Mouse (Mus musculus) gastrocnemius, postnatal 4 days (tissue): ENCODE results near the gene Dmbx1. TPM values are rescaled to one million over a fixed set of nuclear protein-coding genes. Genes with fewer than 3 reads are reported as not detected.

ENCODE experiments used
- DNase-seq, 2 experiments: peaks; one replicate each; pipeline ENCODE4 v3.0.0; 2021 to 2022; ENCODE audit warnings: low spot score in 2 of 2, mixed read lengths in 2 of 2
- long read RNA-seq, 2 experiments: library from polyadenylated mRNA; stranded (forward); transcript quantifications; one replicate each; pipeline ENCODE4 v2.0.0; 2021
- total RNA-seq, 2 experiments: library from RNA; stranded (reverse); gene quantifications; 2 replicates each; pipeline ENCODE4 v1.2.3; 2021

Gene Dmbx1
- total RNA-seq: not detected
- long read RNA-seq, experiment 1: 0 reads
- long read RNA-seq, experiment 2: 0 reads

- no peak for DNase-seq
These were observed at the start of gene Dmbx1 for GRCm38 (mm10) chr4:115939295-115940102. Gene Dmbx1, minus strand, starts transcription at chr4:115939926.

- no peak for DNase-seq
These were observed 49.7 kb upstream of the Dmbx1 start for GRCm38 (mm10) chr4:115989382-115989781.

- no peak for DNase-seq
These were observed 48.3 kb upstream of the Dmbx1 start for GRCm38 (mm10) chr4:115987858-115988530.

- DNase-seq: no peak
These were observed 47.7 kb upstream of the Dmbx1 start for GRCm38 (mm10) chr4:115987436-115987835.

DNA sequence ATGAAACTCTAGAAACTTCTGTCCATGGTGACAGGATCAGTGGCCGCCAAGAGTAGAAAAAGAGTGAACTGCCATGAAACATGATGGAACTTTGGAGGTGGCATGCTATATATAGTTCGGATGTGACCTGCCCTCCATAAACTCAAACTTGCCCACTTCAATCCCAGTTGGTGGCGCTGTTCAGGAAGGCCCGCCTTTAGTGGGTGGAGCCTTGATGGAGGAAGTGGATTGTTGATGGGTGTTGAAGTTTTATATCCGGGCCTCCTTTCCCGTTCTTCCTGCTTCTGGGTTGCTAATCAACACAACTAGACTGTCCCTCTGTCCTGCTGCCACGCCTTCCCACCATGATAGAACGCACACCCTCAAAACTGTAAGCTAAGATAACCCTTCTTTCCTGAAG is 45.2 kb upstream of the Dmbx1 start:
- no peak for DNase-seq

DNA sequence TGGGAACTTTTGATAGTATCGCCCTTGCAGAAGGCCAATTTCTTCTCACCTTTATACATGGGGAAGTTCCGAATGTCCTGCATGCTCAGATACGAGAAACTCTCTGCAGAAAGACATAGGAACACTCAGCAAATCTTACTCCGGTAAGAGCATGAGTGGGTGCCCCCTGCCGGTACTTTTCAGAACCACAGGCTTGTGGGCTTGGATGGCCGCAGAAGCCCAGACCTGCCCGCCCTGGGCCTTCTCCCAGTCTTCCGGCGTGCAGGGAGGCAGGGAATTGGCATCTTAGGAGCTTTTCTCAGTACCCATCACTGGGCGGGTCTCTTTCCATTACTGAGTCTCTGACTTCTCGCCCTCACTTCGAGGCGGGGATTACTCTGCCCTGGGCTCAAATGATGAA is 44.4 kb upstream of the Dmbx1 start:
- DNase-seq: peak; percentile 72 to 79

DNA sequence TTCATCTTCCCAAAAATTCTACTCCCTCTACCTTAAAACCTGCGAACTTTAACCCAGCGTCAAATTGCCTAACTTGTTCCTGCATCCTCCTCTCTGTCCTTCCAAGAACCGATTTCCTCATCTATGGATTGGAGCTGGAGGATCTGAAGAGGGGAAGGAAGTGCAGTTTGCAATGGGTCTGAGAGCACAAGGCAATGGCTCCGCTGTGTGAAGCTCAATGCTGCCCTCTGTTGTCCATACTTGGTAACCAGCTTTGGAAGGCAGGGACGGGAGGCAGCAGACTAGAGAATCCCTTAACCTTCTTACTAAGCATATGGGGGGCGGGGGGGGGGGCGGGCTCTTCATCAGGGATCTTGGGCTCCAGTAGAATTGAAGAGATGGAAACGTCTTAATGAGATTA is 41.0 kb upstream of the Dmbx1 start:
- DNase-seq: peak in 1 of 2 experiments; percentile 52

DNA sequence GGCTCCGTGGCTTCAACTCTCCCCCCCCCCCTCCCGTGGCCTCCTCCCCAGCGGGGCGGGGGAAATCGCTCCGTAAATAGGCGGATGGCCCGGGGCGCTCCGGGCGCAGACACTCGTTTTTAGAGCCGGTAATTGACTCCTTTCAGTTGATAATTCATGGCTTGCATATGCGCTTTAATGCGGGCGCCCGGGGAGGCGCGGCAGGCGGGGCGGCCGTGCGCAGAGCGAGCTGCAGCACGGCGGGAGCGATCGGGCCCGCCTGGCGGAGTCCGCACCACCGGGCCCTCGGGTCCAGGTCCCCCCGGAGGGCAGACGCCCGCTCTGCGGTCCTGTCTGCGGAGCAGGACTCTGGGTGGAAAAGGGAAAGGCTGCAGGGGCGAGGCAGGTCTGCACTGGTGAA is 39.7 kb upstream of the Dmbx1 start:
- DNase-seq: no peak

GRCm38 (mm10) chr4:115978911-115979310 is 39.2 kb upstream of the Dmbx1 start:
- no peak for DNase-seq

DNA sequence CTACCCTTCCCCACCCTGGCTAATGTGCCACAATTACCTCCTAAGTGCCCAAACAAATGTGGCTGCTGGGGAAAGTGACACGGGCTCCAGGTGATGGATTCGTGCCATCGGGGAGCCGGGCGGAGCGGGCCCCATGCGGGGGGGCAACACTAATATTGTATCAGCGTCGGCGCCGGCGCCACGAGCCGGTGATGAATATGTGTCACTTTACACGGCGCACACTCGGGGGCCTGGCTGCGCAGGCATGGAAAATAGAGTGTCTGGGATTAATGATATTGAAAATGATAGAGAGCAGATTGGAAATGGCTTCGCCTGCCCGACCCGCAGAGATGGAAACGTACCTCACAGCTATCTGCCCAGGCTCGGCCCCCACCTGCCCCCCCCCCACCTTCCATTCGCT is 32.8 kb upstream of the Dmbx1 start:
- no peak for DNase-seq

DNA sequence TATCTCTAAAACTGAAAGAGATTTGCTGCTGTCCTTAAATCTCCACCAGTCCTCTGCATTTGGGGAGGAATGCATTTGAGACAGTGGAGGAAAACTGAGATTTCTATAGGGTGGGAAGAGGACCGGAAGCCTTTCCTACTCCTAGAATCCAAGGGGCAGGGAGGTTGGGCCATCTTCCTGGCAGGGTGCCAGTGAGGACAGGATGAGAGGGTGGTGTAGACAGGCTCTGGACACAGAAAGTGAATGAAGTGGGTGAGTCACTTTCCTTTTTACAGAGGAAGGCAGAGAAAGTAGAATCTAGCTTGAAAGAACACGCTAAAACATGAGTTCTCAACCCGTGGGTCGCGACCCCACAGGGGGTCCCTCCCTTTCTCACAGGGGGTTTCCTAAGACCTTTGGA is 24.7 kb upstream of the Dmbx1 start:
- DNase-seq: no peak

DNA sequence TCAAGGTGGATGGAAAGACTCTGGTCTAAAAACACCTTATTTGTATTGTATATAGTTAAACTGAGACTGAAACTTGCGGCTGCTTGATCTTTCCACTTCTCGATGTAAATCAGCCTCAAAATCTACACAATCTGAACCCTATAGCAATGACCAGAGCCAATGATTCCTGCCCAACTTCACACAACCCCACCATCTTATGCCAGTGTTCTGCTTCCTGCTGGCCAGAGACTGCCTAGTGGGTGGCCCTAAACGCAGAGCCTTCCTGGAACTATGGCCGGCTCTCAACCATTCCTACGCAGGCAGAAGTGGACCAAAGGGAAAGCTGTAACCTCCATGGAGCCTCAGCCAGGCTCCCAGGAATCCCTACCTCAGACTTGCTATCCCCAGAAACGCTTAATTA is 24.0 kb upstream of the Dmbx1 start:
- DNase-seq: no peak

GRCm38 (mm10) chr4:115962671-115963412 is 23.1 kb upstream of the Dmbx1 start:
- DNase-seq: peak in 1 of 2 experiments; percentile 34

- DNase-seq: no peak
These were observed 22.3 kb upstream of the Dmbx1 start for GRCm38 (mm10) chr4:115961991-115962390.

DNA sequence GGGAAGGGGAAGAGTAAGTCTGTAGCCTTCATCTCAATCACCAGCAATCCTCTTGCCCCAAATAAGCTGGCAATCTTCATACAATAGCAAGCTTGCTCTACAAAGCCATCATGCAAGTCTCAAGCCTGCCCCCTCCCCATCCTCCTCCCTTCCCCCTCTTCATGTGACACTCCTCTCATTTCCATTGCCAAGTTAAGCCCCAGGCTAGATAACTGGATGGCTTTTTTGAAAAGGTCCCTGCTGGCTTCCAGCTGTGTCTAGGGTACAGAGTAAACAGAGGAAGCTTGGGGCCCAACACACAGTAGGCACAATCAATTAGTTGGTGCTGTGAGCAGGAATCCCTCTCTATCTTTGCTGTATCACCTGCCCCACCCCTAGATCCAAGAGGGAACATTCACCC is 19.8 kb upstream of the Dmbx1 start:
- no peak for DNase-seq

DNA sequence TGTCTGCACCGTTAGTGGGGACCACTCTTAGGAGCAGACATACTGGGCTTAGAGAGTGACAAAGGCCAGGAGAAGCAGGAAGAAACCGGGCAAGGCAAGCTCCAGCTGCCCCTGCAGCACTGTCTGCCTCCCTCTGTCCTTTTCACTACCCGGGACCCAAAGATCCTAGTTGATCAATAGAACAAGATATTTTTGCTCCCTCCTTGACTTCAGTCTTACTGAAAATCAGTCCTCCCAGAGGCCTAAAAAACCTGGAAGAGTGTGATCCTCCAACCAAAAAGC is 15.7 kb upstream of the Dmbx1 start:
- no peak for DNase-seq

- DNase-seq: no peak
These were observed 15.1 kb upstream of the Dmbx1 start for GRCm38 (mm10) chr4:115954656-115955493.

DNA sequence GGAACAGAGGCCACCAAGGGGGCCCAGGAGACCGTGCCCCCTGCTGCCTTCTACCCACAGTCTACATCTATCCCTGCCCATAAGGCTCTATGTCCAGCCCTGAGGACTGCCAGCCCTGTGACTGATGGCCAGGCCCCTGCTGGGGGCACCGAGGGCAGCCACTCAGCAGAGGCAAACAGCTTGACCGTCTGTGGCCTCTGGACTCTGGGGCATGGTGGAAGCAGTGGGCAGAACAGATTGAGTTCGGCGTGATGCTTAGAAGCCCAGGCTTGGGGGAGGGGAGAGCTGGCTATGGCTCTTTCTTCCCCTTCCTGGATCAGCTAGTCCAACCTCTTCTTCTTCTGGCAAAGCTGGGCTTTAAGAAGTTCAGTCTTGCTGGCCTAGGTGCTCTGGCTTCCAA is 13.8 kb upstream of the Dmbx1 start:
- no peak for DNase-seq

GRCm38 (mm10) chr4:115952758-115953157 is 13.0 kb upstream of the Dmbx1 start:
- DNase-seq: peak in 1 of 2 experiments; percentile 46

DNA sequence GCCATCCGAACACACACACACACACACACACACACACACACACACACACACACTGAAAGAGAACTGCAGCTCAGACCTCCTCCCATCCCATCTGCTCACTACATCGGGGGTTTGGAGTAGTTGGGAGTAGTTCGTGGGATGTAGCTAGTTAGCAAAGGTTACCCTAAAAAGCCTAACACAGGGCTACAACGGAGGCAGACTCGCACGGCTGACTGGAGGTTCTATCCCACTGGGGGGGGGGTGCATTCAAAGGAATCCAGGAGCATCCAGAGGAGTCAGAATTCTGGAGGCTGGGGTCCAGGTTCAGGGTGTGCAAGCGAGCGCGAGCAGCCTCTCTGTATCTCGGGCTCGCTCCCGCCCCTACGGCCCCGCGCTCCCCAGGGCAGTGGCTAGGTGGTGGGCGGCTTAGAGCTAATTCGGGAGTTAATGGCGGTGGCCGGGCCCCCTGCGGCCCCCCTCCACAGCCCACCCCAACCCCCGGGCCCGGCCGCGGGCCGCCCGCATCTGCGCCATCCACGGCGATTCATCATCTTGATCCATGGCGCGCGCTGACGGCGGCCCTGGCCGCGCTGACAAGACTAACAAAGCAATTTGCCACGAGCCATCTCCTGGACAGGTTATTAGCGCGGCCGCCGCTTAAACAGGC is 4.1 kb upstream of the Dmbx1 start:
- DNase-seq: no peak
